Mouse (Mus musculus) bone marrow, adult 2 months (tissue): ENCODE results near the gene Ttc39b. TPM values are rescaled to one million over a fixed set of nuclear protein-coding genes. Genes with fewer than 3 reads are reported as not detected.

Source experiments
- H3K27ac ChIP-seq: fragments of 200-500 bp; 2 replicates; pipeline ENCODE4 v1.5.1; 2012; ENCODE audit warnings: low read depth, mild to moderate bottlenecking, control low read depth, inconsistent platforms, low read length; ENCODE audit not compliant: control insufficient read depth, poor library complexity, insufficient read depth
- H3K4me1 ChIP-seq: fragments of 200-500 bp; 2 replicates; pipeline ENCODE4 v1.6.1; 2011; ENCODE audit warnings: low read length; ENCODE audit not compliant: control insufficient read depth, insufficient read depth
- H3K4me3 ChIP-seq: fragments of 200-500 bp; replicated peaks from 2 replicates; pipeline ENCODE3; 2011; ENCODE audit warnings: mild to moderate bottlenecking, low read depth, low read length, control low read depth; ENCODE audit not compliant: control insufficient read depth
- CTCF ChIP-seq: fragments of 200-500 bp; IDR thresholded peaks from 2 replicates; pipeline ENCODE4 v1.5.1; 2011; ENCODE audit warnings: low read length, control low read depth; ENCODE audit not compliant: control insufficient read depth, insufficient read depth
- POLR2A ChIP-seq: fragments of 200-500 bp; IDR thresholded peaks from 2 replicates; pipeline ENCODE4 v1.6.1; 2011; ENCODE audit warnings: low read depth, mild to moderate bottlenecking, control low read depth, low read length, borderline replicate concordance; ENCODE audit not compliant: control insufficient read depth
- WGBS: fragments of 180-500 bp; shearing (Covaris S2); methylation state at CpG from one replicate; pipeline ENCODE4 v1.1.7; 2018; 5-methylcytosine and 5-hydroxymethylcytosine counted together
- polyA plus RNA-seq: library from polyadenylated mRNA; stranded (reverse); fragments of >200 nt; gene quantifications from 2 replicates; pipeline ENCODE4 v1.2.4, GENCODE M21; 2011; ENCODE audit warnings: low replicate concordance; ENCODE audit not compliant: missing spikeins, insufficient read depth, insufficient read length

The Ttc39b gene
- polyA plus RNA-seq, 1 experiment, result 8.2 TPM

DNA sequence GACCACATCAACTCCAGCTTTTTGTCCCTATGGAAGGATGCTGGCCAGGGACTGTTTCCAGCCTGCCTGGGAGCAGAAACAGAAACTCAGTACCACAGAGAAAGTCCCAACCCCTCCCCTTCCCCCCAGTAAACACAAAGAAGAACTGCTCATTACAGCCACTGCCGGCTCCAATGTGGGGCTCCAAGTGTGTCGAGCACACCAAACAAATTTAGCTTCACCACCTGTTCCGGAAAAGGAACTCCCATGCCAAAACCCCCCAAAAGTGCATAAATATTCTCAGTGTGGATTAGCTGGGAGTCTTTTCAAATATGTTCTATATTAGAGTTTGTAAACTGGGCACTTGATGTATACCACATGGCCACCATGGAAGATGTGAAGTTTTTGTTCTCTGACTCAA, 151.8 kb downstream of the Ttc39b start:
- WGBS, result 53% methylated on average over 3 of the region's 3 CpGs
- TF ChIP-seq CTCF, result no peak
- TF ChIP-seq POLR2A, result no peak

DNA sequence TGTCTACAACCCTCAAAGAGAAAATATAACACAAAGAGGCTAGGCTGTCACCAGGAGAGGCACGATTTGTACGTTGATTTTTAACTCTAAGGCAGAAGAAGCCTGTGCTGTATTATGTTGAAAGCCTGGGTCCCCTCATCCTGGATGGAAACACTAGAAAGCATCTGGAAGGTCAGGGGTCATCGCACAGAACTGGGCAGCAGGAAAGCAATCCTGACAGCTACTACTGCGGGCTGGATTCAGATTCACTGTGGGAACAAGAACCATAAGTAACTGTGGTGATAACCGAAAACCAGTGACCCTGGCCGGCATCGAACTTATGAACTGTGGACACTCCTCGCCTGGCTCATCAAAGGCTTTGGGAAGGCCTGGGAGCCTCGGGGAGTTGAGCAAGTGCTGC, 153.3 kb downstream of the Ttc39b start:
- no peak overlapping the region for H3K27ac ChIP-seq
- no peak overlapping the region for H3K4me3 ChIP-seq
- TF ChIP-seq CTCF, result no peak
- no peak for TF ChIP-seq POLR2A
- WGBS, result 82% methylated on average over 9 of the region's 9 CpGs
- no peaks in the 10 kb centered on the region; the same call in 1 of the 2 replicates for H3K4me1 ChIP-seq

More for the DNA sequence above, 151.8 kb downstream of the Ttc39b start:
- H3K27ac ChIP-seq, result no peak overlapping the region
- H3K4me1 ChIP-seq, result no peaks in the 10 kb centered on the region; the same call in 1 of the 2 replicates
- no peak overlapping the region for H3K4me3 ChIP-seq

Other genes starting within 250 kb of the Ttc39b start
- gene Snapc3, start 93.5 kb upstream of the Ttc39b start, polyA plus RNA-seq, result 9.8 and 22.3 TPM in 2 replicates
- 122 and 128 TPM in 2 replicates for gene Psip1, start 162.2 kb upstream of the Ttc39b start, polyA plus RNA-seq
- 2.4 and 6.6 TPM in 2 replicates for gene Ccdc171, start 201.3 kb upstream of the Ttc39b start, polyA plus RNA-seq